Mouse (Mus musculus) embryonic fibroblast, embryonic 13.5 days (primary cell): Measurements from ENCODE around the gene Rrm2.

Source experiments
- CTCF ChIP-seq: IDR thresholded peaks from 2 replicates; pipeline ENCODE4 v1.5.1; 2011; ENCODE audit warnings: mild to moderate bottlenecking, control low read depth, low read length, moderate library complexity, borderline replicate concordance; ENCODE audit not compliant: insufficient read depth
- POLR2A ChIP-seq: IDR thresholded peaks from 2 replicates; pipeline ENCODE4 v1.6.1; 2011; ENCODE audit warnings: low read depth, mild to moderate bottlenecking, control low read depth, low read length, moderate library complexity

DNA sequence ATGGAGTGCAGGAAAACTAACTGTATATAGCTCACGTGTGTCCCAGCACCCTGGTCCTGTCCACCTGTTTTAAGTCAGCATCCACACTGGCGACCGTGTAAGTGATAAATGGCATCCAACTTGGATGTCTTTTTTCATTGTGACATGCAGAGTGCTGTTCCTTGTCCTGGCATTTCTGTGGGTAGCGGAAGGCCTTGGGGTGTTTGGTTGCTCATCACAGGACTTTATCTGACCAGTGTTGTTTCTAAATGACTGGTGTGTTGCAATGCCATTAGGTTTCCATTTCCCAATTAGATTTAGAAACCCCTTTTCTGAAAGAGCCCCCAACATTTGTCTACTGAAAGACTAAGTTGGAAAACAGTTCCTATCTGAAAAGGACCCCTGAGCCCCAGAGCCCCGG lies 45.9 kb upstream of the Rrm2 start:
- TF ChIP-seq POLR2A (no peak), CTCF (no peak)
